Mouse (Mus musculus) urinary bladder, postnatal 4 days (tissue): ENCODE data around the gene Zfhx2.

Experiments used
- DNase-seq, 2 experiments: peaks; one replicate each; pipeline ENCODE4 v3.0.0; 2021 to 2022; ENCODE audit warnings: low spot score in 2 of 2

Zfhx2 gene

GRCm38 (mm10) chr14:55092011-55092577, at the start of gene Zfhx2:
TSS of gene Zfhx2 (minus strand) at chr14:55092324.
- peak; percentile 77 to 83 for DNase-seq

DNA sequence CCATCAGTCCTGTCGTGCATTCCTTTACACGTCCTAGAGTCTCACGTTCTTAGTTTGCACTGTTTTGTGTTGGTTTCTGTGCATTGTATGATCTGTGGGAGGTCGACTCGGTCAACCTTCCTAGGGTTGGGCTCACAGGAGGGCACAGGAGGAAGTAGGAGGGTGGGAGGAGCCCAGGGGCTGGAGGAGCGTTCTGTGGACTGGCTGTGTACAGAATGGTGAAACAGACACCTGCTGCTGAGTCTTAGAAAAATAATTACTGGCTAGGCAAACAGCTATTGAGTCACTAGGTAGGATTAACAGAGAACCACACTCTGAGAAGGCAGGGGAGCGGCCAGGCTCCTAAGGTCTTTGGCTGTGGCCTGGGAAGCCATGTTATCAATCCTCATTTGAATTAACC, 47.2 kb upstream of the Zfhx2 start:
- no peak for DNase-seq

DNA sequence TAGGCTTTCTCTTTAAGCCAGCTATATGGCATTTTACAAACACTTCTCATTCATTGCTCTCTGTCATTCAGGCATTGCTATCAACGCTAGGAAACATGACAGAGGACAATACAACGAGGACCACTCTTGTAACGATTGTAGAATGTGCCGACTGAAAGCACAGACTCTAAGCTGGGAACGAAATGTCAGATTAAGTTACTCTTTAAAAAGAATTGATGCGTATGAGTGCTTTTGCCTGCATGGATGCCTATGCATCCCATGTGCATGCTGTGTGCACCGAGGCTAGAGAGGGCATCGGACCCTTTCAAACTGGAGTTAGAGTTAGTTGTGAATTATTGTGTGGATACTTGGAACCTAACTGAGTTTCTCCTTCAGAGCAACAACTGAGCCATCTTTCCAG, 43.6 kb upstream of the Zfhx2 start:
- DNase-seq: no peak

DNA sequence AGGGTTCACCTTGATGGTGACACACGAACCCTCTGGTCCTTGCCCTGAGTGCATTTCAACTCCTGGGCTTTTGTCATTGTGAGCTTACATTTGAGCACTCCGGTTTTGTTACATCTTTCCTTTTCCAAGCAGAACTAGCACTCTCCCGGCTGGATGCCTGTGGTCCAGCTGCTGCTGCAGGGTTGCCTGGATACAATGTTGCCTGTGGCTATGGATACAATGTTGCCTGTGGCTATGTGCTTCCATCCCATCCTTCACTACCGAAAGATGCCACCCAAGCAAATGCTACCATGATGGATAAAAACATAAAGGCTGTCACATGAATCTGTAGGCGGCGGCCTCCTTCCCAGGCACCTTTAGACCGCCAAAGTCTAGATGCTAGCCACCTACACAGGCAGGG, 34.4 kb upstream of the Zfhx2 start:
- no peak for DNase-seq

DNA sequence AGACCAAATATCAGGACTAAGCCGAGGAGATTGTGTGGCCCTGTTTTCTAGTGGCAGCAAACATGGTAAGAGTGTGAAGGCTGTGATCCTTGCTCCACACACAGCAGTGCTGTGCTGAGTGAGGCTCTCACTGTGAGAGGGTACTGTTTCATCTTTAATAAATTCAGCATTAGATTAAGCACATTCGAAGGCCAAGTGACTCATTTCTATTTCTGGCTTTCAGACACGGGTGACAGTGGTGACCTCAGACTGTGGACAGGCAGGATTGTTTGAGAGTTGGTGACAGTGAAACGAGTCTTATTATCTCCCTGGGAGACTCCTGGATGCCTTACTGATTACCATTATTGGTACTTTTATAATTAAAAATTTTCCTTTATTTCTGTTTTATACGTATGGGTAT, 33.6 kb upstream of the Zfhx2 start:
- DNase-seq: no peak

GRCm38 (mm10) chr14:55122359-55122758, 30.2 kb upstream of the Zfhx2 start:
- no peak for DNase-seq

DNA sequence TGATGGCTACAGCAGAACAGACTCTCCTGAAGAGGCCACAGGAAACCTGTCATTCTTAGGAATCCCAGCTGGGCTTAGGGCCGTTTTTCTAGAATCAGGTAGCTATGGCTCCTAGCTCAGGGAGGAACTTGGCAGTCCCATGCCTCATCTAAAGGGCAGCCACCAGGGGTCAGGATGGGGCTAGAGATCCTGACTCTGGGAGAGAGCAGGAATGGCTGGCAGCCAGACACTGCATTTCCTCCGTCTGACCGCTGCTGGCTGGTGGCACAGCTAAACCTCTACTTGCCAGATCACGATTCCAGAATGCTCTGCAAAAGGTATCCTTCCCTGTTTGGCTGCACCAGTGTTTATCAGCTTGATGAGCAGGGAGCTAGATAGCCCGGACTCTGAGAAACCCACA, 29.8 kb upstream of the Zfhx2 start:
- peak; percentile 70 to 78 for DNase-seq

DNA sequence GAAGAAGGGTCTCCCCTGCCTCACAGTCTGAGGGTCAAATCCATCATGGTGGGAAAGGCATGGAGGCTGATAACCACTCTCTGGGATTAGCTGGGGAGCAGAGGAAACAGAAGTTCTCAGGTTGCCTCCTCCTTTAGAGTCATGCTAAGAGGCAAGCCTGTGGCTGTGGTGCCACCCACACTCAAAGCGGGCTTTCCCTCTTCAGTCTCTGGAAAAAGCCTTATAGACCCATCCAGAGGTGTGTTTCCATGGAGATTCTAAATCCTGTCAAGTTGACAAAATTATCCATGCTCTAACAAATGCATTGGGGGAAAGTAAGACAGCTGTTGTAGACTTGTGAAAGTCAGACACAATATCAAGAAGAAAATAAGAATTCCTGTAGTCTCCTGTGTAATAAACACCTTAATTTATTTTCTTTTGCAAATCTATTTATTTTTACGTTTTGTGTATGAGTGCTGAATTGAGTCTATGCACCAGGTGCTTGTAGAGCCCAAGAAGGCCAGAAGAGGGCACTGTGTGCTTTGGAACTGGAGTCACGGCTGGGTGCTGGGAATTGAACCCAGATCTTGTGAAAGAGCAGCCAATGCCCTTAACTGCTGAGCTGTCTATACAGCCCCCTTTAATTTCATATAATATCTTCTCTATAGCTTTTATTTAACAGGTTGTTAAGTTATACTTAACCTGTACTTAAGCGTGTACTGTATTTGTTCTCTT, 27.5 kb upstream of the Zfhx2 start:
- no peak for DNase-seq

GRCm38 (mm10) chr14:55118852-55119251, 26.7 kb upstream of the Zfhx2 start:
- DNase-seq: no peak

DNA sequence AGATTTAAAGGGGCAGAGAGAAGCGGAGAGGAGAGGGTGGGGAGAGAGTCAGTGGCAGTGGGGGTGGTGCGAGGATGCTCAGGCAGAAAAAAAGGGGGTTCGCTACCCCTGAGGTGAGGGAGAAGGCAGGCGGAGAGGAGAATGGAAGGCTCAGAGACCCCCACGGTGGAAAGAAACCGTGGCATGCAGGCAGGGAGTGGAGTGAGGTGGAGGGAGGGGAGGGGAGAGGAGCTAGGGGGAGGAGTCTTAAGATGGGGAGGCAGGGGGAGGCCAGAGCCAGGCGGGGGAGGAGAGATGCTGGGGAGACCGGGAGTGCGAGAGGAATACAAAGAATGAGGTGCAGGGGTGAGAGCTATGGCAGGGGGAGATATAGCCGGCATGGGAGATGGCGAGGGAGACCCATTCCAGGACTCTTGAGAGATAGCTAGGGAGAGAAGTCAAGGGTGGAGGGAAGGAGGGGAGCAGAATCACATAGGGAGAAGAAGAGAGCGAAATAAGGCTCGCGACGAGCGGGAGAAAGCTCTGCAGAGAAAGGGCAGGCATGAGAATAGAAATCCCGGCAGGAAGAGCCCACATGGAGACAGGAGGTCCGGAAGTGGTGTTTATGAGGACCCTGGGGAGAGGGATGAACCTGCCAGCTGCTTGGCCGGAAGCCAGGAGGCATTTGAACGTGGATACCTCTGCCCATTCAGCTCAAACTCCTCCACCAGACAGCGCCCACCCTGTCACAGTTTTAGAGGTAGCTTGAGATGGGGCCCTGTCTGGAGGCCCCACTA, 24.5 kb upstream of the Zfhx2 start, which contains the start of gene Jph4:
Gene Jph4 (minus strand): TSS at position 511 of the 776 bp plus-strand sequence.
- no peak for DNase-seq

GRCm38 (mm10) chr14:55115846-55116245, 23.7 kb upstream of the Zfhx2 start:
- DNase-seq: no peak

- DNase-seq: peak in 1 of 2 experiments; percentile 58
These were observed 22.9 kb upstream of the Zfhx2 start for GRCm38 (mm10) chr14:55114759-55115701.

GRCm38 (mm10) chr14:55113975-55114645, 22.0 kb upstream of the Zfhx2 start:
- DNase-seq: no peak

DNA sequence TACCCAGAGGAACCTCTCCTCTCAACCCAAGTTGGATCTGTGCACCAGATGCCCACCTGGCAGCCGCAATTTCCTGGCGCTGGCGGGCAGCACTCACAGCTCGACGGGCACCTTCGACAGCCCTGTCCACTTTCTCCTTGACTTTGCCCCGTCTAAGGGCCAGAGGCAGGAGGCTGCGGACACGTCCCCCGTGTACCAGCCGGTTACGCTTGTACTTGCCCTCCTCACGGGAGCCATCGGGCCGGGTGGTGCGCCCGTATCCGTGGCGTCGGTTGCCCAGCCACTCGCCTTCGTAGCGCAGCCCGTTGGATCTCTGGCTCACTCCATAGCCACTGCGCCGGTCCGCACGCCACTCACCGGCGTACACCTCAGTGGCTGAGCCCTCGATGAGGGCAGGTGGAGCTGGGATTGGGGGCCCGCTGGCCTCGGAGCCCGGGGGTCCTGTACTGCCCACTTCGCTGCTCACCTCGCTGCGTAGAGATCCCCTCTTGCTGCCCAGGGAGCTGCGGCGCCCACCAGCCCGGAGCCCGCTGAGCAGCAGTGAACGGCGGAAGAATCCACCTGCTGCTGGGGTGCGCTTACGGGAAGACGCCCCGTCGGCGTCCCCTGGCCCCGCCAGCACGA, 21.3 kb upstream of the Zfhx2 start:
- DNase-seq: no peak

GRCm38 (mm10) chr14:55111720-55112119, 19.6 kb upstream of the Zfhx2 start:
- no peak for DNase-seq

GRCm38 (mm10) chr14:55110076-55110475, 18.0 kb upstream of the Zfhx2 start:
- DNase-seq: no peak

GRCm38 (mm10) chr14:55109048-55109873, 17.1 kb upstream of the Zfhx2 start:
- DNase-seq: no peak

- DNase-seq: no peak
These were observed 16.2 kb upstream of the Zfhx2 start for GRCm38 (mm10) chr14:55108202-55108870.

DNA sequence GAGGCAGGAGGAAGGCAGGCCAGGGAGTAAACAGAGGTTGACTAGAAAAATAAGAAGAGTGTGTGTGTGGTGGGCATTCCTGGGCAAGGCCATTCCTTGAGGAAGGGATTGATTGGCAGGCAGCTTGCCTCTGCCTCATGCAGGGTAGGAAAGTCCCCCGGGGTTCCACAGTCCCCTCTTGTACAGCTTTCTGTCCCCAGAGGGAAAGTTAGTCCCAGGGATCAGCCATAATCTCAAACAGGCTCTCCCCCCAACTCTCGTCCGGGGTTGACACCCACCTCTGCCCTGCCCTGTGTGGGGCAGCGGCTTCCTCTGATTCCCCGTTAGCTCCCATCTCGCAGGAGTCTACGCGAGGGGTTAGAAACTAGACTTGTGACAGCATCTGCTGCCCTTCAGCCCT, 14.9 kb upstream of the Zfhx2 start:
- DNase-seq: no peak
